Mouse (Mus musculus): ENCODE measurements at regions not wholly inside any gene's neighbourhood (a gene's known extent, or its start where the extent isn't known, plus 50 kb on each side); places are given as distances from the start of the nearest gene placed in this dataset.
"Not testable (repeated sequence)": the region's sequence is repeated elsewhere in the genome, so short reads cannot be mapped to it uniquely, and the experiment has no call there.

DNA sequence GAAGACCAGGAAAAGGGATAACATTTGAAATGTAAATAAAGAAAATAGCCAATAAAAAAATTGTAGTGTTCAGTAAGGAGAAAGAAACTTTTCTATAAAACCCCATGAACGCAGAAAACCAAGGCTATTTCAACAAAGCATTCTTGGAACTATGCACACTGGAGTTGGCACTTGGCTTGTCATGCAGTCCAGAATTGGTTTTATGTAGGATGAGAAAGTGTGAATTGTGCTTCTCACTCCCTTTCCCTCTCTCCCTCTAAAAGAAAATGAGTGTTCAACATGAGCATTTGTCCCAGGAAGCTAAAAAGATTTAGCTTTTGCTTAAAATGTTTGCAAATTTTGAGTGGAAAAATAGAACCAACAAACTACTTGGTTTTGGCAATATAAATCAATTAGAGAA, 841.6 kb upstream of the Adam24 start:
- no peak for DNase-seq (ENCODE audit: low read depth)

DNA sequence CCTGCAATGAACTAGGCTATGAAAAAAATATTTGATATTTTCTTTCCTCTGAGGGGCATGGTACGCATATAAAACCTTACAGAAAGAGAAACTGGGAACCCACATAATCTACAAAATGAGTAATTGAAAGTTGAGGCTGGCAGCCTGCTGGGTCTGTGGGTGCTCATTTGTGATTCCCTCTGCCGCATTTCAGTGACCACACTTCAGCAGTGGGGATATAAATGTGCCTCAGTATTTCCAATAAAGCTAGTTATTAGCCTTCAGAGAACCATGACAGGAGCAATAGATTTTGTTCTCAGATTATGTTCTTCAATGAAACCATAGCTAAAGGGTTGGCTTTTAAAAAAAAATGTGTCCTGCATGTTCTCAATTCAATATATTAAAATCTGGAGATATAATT, 828.0 kb upstream of the Adam24 start:
- no peak for DNase-seq (ENCODE audit: low read depth)

DNA sequence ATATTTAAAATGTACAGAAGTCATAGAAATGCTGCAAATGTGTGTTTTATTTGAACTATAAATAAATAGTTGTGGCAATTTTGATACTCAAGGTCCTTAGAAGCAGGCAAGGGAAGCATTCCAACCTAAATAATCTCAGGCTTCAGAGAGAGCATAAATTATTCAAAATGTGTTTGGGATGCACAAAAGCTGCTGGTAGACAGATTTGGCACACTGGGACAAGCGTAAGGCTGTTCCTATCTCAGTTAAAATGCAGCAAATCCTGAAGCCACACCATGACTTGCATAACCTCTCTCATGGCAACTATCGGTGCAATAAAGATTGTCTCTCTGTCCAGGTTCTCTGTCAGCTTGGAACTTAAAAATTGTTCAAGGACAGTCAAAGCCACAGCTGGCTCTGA, 812.3 kb upstream of the Adam24 start:
- DNase-seq (ENCODE audit: low read depth) = no peak

DNA sequence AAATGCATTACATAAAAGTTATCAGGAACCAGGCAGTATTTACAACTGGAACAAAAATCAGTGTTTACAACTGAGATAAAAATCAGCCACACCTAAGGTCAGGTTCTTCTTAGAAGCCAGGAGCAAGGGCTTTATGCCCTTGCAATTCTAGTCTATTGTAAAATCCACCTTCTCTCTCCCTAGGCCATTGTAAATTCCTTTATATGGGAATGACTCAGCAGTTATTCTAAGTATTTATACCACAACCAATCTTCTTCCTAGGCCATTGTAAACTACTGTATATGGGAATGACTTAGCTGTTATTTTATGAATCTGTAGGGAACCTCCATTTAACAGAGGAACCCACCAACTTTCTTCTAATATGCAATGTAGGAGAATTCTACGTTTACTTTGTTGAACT, 772.6 kb upstream of the Adam24 start:
- DNase-seq (ENCODE audit: low read depth) = no peak

DNA sequence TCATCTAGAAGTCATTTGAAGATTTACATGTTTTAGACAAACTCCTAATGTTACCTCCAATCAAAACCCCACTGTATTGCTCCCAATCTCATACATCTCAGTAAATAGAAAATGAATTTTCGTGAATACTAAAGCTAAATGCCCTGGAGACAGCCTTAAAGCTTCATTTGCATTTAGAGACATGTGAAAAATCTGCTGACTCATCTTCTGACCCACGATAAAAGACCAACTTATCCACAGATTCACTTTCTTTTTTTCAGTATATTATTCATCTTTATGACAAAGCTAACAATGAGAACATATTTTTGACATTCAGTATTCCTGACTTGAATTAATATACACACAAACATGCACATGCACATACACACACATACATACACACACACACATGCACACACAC, 762.0 kb upstream of the Adam24 start:
- no peak for DNase-seq (ENCODE audit: low read depth)

DNA sequence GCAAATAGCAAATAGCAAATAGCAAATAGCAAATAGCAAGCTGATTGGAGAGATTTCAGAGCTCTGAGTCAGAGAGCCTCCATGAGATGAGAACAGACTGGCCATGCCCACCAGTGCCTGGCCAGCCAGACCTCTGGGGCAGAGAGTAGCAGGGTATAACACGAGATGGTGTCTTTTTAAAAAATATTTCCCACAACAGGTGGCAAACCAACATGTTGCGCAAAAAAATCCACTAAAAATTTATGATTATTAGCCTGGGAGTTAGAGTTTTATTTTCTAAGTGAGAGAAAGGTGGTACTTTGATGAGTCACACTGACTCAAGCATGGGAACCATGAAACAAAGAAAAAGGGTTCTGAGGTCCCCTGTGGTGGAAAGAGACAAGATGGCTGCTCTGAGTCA, 753.5 kb upstream of the Adam24 start:
- no peak for DNase-seq (ENCODE audit: low read depth)

DNA sequence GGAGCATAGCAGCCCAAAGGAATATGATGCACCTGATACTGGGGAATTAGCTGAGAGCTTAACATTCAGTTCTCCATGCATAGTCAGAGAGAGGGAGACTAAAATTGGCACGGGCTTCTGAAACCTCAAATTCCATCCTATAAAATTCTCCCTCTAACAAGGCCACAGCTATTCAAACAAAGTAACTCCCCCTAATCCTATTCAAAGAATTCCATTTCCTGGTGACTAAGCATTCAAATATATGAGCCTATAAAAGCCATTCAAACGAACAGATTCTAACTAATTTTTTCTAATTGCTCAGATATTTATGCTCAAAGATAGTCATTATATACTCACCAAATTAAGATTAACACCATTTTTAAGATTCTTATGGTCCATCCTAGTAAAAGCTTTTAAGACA, 751.1 kb upstream of the Adam24 start:
- no peak for DNase-seq (ENCODE audit: low read depth)

DNA sequence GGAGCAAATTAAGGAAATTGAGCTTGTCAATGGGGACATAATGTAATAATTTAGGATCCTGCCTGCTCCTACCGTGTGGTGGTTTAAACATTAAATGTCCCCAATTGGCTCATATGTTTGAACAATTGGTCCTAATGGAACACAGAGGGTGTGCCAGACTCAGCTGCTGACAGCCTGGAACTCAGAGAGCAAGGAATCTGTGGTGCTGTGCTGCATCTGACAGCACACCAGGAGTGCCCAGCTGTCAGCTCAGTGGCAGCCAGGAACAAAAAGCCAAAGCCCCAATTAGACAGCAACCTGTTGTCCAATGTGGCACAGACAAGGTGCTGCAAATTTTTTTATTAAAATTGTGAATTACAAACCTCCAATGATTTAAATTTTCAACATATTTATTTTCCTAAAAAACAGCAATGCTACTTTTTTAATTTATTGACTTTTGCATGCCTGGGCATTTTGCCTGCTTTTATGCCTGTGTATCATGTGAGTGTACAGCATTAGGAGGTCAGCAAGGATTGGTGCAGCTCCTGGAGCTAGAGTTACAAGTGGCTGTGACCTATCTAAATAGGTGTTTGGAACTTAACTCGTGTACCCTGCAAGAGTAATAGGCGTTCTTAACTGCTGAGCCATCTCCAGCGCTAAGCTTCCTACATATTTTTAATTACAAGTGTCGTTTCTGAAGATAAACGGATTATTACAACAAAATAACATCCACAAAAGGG, 724.5 kb upstream of the Adam24 start:
- DNase-seq (ENCODE audit: low read depth) = no peak

DNA sequence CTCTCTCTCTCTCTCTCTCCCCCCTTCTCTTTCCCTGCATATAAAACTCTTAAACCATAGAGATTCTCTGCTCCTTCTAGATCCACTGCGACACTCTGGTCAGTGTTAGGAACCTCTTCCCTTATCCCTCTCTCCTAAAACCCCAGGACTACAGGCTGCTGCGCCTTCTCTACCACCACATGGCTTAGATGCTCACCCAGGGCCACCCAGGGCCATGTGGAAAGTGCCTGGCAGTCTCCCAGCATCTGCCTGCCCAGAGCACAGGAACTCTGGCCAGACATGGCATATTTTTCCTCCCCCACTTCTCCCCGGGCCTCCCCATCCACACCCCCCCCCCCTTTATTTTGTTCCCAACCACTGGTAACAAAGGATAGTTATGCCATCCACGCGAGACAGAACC, 720.4 kb upstream of the Adam24 start:
- no peak for DNase-seq (ENCODE audit: low read depth)

DNA sequence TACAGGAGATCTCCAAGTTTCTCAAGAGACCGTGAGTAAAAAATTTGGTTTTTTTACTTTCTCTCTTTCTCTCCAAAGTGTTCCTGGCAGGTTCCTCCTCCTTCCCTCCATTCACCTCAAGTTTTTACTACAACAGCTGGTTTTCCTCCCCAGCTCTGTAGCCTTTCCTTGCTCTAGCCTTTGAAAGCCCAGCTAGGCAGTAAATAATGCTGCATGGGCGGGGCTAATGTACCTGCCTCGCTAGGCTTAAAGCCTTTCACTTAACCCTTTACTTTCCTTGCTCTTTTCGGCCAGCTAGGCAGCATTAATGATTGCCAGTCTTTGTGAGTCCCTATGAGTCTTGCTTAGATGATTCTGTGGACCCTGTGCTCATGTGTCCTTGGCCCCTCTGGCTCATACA, 720.0 kb upstream of the Adam24 start:
- DNase-seq (ENCODE audit: low read depth) = no peak

DNA sequence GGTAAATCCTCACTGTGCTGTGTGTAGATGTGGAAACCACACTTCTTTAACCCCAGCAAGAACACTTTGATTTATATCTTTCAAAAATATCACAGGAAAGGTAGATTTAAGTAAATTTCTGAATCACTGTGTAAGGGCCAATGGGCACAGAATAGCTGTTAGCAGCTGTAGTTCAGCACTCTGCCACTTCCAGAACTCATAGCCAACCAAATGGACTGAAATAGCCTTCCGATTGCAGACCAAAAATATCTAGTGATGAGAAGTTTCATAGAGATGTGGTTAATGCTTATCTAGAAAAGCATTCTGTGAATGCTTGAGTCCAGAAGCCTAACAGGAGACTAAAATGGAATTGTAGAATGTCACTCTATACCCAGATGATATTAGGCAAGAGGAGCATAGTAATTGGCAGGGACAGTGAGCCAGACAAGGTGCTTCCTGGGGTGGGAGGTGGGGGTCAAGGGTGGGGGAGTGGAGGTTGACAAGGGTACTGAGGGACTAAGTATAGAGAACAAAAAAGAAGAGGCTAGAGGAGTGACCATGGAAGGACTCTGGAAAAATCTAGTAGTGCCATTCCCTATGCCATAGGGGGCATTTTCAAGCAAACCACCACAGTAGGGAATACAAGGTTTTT, 669.6 kb upstream of the Adam24 start:
- no peak for DNase-seq (ENCODE audit: low read depth)

DNA sequence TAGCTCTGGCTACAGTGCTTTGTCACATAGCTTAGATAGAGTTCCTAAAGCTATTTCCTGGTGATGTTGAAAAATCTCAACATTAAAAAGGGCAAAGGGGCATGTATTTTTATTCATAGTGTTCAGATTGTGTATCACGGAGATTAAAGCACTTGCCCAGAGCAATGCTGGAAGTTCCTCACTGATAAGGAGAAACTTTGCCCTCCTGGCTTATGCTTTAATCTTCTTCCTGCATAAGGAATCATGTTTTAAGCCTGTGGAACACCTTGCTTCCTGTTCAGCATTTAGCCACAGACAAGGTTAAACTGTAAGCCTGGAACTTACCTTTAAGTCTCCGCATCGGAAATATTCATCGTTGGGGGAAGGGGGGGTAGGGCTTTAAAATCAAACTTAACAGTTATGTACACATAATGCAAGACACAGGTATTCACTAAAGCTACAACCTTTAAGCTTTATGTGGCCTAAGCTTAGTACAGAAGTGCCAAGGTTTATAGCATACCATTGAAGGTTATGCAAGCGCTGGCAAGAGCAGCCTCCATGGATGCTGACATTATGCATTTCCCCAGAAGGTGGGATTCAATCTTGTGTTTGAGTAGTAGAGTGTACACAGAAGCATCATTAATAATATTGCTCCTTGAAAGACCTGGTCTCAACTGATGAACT, 655.5 kb upstream of the Adam24 start:
- DNase-seq (ENCODE audit: low read depth) = no peak

DNA sequence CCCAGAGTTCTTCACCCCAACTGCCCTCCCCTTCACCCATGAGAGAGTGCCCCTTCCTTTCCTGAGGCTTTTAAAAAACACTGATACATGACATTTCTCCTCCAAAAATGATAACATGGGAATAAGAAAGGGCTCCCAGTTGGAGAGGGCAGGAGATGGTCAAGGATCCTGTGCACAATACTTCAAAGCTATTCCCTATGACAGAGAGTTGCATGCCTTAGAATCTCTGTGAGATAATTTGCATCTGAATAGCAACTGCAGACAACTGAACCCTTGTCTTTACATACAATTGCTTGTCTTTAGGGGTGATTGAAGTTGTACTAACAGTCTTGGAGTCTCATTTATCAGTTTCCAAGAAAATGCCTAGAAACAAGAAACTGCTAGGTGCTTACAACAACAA, 610.7 kb upstream of the Adam24 start:
- no peak for DNase-seq (ENCODE audit: low read depth)

DNA sequence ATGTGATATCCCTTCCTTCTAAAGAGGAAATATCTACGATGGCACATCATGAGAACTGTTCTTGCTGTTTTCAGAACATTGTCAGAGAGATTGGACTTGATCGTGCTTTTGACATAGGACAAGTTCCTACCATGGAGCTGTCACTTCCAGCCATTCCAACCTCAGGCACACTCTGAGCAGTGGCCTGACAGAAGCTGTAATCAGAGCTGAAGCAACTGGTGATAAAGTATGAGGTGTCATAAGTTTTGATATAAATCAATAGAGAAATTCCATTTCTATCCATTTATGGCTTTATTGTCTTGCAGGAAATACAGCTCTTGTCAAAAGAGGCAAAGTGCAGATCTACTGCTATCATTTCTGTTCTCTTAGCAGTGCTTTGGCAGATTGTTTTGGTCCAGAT, 603.7 kb upstream of the Adam24 start:
- DNase-seq (ENCODE audit: low read depth) = no peak

DNA sequence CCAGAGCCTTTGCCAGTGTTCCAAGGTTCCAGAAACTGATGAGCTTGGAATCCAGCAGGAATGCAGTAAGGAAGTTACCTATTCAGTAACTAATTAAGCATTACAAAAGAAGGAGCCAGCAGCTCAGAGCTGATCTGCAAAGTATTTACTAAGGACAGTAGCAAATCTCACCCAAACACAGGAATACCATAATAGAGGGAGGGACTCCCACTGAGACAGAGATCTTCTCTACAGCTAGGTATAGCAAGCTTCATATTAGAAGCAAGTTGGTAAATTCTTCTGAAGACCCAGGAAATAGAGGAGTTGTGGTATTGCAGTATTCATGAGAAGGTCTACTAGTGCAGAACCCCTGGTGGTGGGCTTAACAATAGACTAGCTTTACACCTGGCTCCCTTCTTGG, 593.9 kb upstream of the Adam24 start:
- not testable (repeated sequence) for DNase-seq (ENCODE audit: low read depth)

DNA sequence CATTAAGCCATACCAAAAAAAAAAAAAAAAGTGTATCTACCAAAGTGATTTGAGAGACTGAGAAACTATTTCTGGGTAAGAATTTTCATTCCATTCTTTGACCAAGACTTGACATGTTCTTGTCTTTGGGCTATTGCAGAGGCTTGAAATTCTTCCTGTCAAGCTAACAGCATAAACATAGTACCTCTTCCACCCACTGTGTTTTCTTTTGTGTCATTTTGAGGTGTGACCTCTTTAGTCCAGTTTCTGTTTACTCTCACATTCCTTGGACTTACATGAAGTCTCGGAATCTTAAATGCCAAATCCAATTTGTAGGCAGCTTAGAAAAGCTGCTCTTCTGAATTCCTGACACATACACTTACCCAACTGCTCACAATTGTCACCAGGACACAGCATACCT, 590.7 kb upstream of the Adam24 start:
- no peak for DNase-seq (ENCODE audit: low read depth)

DNA sequence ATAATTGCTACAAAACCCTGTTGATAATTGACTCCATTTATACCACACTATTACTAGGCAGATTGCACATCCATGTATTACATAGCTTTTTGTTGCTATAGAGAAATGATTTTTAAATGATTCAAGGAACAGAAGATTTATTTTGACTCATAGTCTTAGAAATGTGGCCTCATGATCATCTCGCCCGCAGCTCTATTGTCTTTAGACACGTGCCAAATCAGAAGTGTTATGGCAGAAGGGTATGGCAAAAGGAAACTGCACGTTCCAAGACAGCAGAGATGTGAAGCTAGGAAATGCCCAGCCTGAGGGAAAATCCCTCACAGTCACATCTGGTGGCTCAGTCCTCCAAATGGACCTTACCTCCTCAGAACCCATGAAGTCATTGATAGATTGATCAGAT, 585.5 kb upstream of the Adam24 start:
- no peak for DNase-seq (ENCODE audit: low read depth)

DNA sequence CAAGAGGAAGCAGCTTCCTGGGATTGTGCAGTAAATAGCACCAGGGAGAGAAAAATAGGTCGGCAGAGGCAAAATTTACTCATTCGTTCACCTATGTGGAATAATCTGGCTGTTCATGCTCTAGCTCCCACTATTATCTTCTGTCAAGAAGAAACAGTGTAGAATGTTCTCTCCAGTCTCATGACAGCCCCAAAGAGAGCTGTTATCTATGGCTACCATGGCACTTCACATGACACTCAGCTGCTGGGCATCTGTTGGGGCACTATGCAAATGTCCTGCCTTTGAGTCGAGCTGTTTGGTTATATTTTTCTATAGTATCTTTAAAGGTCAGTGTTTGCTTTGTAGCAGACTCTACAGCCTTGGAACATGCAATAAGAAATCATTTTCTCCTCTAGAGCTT, 550.5 kb upstream of the Adam24 start:
- DNase-seq (ENCODE audit: low read depth) = no peak

DNA sequence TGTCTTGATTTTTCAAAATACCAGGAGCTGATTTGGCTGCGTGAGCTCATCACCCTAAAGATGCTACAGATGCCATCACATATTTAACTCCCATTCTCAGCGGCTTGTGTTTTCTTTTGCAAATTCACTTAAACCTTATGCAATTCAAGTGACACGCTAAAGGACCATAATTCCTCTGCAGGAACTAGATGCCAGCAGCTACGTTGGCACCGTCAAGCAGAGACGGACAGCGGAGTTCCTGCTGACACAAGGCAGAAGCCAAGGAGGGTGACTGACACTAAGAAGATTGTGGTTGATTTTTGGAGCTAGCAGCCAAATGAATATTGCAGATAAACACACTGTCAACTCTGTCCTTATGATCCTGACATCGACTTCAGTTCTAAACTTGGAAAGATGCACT, 547.7 kb upstream of the Adam24 start:
- DNase-seq (ENCODE audit: low read depth) = no peak

DNA sequence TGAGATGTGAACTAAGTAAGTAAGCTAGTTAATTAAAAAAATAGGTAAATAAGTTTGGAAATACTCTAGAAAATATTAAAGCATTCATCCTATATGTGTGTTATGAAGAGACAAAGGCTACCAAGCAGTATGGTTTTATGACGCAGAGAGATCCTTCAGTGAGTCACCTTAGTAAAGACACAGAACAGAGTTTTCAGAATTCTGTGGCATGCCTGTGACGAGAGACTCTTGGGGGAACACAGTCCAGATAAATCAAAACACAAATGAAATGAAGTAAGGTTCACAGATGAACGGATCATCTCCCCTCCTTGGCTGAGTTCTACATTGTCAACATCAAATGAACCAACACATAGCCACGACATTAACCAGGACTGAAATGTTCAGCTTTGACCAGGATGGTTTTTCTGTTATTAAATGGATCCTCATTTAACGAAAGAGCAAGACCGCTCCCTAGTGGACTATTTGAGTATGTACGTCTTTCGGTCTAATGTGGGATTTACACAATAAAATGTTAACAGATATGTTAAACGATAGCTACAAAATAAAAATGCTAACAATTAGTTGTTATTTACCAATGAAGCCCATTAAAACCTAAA, 542.1 kb upstream of the Adam24 start:
- DNase-seq (ENCODE audit: low read depth) = peak; percentile 11

DNA sequence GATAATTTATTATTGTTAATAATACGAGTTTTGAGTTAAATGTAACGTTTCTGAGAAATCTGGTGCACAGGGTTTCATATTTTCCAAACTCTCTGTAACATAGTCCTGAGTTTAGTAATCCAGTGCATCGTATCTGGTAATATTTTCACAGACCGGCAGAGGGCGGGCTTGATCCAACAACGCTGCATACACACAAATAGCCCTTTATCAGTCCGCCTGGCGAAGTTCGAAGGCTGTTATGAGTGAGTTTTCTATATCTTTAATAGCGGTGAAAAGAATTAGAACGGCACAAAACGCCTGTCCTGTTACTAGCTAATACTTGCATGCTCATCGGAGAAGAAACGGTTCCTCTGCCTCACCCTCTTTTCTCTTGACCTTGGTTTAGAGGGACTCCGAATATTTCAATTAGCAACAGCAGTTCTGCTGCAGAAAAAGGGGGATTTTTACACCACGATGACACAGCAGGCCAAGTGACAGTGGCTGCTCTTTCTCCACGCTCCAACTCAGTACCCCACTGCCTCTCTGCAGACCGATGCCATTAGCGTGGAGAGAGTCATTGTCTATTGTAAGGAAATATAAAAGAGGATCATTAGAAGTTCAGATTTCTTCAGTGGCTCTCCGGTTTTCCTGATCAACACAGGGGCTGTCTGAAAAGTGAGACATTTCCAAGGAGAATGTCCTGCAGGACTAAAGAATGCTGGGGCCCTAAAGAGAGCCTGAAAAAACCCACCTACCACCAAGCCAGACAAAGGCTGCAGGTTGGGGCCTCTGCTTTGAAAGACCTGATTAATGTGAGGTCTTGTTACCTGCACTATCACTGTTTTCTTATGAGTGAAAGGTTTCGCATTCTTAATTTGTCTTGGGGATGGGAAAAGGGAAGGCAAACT, 523.7 kb upstream of the Adam24 start:
- peak; percentile 56 for DNase-seq (ENCODE audit: low read depth)

DNA sequence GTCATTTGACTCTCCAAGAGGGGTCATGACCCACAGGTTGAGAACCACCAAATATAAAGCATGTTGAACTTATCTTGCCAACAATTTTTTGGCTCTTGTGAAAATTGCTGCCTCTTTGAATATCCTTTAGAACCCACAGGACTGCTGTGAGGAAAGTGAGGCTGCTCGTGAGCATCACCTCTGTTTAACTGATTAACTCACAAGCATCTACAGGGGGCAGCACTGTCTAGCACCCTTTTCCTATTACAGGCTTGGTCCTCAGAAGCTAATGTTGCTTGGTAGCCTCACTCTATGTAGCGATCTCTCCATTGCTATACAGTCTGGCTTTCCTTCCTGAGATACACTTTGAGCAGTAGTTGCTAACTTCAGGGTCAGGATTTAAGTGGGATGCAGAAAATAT, 522.4 kb upstream of the Adam24 start:
- DNase-seq (ENCODE audit: low read depth) = no peak

Measured in induced T-regulatory cell, adult 2 months (primary cell).